Mouse (Mus musculus): Measurements from ENCODE around the gene Adamts16.

Gene Adamts16

DNA sequence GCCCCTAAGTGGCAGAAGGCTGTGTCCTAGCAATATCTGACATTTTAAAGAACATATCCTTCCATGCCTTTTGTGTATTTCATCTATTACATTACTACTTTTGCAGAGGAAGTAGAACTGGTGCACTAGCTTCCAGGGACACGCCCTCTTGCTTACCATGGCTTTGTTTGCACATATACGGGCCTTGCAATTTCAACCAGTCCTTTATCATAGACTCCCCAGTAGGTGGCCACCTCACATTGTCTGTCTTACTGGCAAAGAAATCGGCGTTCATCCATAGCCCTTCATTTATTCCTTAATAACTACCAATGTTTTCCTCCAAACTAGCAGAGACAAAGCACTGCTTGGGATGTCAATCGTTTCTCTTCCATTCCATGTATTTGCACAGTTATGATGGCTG is 125.6 kb downstream of the Adamts16 start:
- DNase-seq (ENCODE audit: low read depth, low spot score) = no peak

DNA sequence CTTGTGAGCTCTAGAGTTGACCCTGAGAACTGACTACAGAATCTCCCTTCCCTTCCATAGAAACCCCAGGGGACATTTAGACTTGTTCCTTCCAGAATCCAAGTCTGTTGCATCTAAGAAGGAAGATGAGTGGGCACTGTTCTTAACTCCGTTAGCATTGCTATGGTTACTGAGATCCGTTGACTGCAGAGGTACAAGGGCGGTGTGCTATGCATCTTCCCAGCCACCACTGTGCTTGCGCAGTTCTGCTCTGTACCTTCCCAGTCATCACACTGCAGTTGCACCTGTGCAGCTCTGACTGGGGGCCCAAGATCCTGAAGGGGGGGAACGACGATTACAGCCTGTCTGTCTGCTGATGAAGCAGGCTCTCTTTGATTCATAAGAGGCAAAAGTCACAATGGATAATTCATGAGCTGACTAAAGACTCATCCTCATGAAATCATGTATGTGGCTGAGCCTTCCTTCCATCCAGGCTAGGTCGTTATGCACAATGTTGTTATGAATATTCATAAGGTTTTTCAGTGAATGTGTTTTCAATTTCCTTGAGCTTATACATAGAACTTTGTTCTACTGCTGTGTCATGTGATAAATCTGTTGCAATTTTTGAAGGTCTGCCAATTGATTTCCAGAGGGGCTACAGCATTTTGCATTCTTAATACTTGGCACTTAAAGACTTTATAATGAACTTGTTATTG is 127.4 kb downstream of the Adamts16 start:
- no peak for DNase-seq (ENCODE audit: low read depth, low spot score)

DNA sequence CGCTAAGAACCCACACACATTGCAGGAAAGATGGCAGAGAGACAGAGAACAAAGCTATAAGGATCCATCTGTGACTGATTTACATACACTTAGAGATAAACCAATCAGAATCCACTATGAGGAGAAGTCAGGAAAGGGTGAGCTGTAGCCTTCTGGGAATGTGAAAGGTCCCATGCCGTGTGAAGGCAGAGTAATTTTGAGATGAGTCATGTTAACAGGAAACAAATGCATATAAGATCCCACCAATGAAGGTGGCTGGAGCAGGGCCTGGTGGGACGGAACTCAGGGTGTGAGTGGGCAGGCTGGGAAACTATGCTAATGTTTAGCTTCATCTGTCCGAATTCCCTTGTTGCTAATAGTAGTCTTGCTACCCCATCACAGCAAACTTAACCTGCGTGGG is 128.3 kb downstream of the Adamts16 start:
- DNase-seq (ENCODE audit: low read depth, low spot score) = no peak

DNA sequence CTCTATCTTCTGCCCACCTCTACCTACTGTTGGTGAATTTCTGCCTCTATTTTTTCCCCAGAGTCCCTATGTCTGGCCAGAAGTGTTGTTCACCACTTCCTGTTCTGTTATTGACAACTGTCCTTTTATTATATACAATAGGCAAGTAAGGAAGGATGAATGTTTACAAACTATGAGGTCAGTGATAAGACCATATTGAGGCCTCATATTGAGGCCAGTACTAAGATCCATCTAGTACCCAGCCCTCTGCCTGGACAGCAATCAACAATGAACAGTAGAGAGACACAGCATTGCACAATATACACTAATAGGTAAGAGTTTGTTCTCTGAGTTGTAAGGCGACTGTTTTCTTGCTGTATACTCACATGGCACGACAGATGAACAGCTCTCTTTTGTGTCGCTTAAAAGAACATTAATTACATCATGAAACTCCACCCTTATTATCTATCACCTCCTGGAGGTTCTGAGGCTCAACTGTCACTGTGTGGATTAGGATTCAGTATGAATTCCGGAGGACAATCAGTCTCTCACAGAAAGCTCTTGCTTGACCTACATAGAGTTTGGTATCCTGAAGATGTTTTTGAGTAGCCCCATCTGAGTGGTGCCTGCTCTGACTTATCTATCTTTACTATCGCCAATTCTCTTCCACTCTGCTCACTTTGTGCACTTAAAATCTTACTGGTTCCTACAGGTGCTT is 134.3 kb downstream of the Adamts16 start:
- DNase-seq (ENCODE audit: low read depth, low spot score) = no peak

DNA sequence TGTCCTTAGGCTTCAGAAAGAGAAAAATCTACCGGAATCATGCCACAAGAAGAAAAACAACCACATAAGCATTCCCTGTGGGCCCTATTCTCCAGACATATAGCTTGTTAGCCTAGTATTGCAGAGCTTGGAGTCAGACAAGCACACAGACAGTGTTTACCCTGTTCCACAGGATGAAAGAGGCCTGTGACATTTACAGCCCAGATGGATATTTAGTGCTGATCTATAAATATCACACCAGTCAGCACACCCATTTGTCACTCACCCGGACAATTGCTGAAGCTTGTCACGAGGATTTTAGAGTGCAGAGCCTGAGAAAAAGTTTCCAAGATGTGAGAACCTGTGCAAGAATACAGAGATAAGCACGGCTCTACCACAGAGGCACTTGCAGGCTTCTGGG is 138.7 kb downstream of the Adamts16 start:
- DNase-seq (ENCODE audit: low read depth, low spot score) = no peak

DNA sequence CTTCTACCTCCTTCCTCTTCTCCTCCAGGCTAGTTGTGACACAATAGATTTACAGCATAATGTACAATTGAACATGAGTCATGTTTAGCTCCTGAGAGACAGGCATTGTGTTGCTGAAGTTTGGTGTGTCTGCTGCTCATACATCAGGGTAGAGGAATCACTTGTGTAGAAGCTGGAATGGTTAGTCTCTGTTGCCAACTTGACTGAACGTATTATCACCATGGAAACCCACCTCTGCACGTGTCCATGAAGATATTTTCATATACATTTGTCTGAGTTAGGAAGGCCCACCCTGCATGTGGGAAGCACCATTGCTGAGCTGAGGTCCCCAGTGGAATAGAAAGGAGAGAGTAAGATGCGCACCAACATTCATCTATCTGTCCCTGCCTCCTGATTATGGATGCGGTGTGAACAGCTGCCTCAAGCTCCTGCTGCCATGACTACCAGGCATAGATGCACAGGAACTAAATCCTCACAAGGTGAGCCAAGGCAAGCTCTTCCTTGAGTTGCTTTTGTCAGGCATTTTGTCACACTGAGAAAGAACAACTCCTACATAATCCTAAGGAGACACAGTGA is 142.7 kb downstream of the Adamts16 start:
- no peak for DNase-seq (ENCODE audit: low read depth, low spot score)

DNA sequence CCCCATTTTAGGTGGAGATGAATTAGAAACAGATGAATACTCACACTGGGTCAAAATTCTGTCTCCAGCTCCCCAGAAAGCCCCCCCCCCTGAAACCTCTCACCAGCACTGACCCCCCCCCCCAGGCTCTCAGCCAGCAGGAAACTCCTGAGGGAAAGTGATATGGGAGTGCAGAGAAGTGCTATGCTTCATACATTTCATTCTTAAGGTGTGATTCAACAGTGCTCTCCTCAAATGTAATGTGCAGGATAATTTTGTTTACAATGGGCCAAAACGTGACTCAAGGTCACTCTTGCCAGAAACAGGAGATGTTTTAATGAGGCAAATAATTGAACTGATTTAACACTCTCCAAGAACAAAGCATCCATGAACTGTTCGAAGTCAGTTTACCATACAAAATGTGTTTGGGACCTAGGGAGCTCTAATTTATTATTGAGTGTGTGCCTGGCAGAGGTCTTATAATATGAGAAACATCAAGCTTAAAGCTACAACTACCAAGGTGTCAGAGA is 152.1 kb downstream of the Adamts16 start:
- no peak for DNase-seq (ENCODE audit: low read depth, low spot score)

DNA sequence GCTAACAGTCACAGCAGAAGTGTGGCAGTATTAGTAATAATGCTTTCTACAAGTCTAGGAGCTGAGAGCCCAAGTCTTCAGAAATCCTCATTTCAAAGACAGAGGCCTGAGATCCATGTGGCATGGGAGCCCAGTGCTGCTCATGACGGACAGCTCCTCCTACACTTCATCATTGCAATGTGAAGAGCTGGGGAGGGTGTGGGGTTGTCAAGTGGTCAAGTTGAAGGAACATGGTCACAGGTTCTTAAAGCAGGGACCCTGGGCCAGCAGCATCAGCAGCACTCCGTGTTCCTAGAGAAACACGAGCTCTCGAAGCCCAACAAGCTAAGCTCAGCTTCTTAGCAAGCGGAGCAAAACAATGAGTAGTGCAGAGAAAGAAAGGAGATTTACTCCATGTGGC is 155.8 kb downstream of the Adamts16 start:
- DNase-seq (ENCODE audit: low read depth, low spot score) = no peak

DNA sequence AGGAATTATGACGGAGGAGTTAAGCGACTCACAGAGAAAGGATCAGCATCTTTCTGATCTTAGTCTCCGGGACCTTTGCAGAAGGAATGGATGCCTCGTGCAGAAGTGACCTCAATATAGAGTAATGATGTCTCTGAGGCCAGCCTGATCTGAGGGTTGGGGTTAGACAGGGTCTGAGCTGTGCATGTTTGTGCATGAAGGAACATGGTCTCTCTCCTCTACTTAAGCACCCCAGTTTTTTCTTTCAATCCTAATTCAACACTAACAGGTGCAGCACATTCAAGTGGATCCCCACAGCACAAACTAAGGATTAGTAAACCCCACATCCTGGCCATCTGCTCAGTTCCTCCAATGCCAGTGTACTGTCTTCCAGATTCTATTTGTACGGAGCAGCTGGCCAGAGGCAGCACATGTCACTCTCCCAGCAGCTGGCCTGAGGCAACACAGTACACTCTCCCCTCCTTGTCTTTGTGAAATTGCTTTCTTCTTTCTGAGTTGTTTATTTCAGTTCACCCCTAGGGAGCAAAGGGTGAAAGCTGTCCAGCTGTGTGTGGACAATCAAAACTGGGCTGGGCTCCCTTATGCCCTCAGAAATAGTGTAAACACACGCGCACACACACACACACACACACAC is 156.5 kb downstream of the Adamts16 start:
- no peak for DNase-seq (ENCODE audit: low read depth, low spot score)

DNA sequence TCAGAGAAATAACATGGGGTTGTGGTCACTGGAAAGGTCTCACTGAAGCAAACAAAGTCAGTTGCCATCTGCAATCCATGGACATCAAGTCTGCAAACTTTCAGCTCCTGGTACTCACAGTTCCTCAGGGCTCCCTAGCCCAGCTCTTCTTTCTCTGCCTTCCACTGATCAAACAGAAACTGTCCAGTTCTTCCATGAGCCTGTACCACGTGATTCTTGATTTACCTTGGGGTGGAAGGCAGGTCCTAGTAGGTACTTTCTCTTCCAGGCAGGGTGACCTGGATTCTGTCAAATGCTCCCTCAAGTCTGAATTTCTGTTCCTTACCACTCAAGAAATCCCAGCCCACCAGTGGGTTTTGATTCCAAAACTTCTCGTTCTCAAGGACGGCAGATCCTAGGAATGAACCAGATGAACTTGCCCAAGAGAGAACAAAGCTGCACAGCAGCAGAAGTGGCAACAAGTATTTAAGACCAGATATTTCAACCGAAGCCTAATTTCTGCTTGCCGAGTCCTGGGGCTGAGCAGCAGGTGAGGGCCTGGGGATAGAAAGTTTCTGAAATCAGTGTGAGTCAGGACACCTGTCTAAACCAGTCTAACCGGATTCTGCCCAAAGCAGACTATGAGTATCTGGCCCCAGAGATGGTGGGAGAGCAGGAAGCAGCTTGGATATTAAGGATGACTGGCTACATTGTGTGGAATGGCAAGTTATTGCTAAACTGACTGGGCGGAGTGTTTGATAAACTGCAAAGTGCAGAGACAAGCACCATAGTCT is 160.0 kb downstream of the Adamts16 start:
- DNase-seq (ENCODE audit: low read depth, low spot score) = no peak

DNA sequence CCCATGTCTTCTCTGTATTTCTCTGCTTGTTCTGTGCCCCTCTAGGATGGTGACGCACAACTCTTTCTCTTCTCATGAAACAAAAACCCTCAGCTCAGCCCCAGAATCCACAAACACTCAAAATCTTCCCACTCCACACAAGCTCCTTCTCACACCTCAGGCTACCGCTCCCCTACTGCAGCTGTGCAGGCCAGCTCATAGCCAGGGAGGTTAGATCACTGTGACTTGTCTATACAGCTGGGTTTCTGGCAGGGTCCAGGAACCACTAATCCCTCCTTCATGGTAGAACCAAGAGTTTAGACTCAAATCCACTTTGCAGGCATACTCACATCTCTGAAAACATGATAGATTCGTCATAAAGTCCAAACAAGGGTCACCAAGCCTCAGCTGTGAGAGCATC is 161.3 kb downstream of the Adamts16 start:
- DNase-seq (ENCODE audit: low read depth, low spot score) = no peak
